Mouse (Mus musculus): ENCODE data around the gene Slc36a2. TPM values are rescaled to one million over a fixed set of nuclear protein-coding genes. Genes with fewer than 3 reads are reported as not detected.

The Slc36a2 gene
- polyA plus RNA-seq, 1 experiment from 2014 or later: 9.2 TPM

DNA sequence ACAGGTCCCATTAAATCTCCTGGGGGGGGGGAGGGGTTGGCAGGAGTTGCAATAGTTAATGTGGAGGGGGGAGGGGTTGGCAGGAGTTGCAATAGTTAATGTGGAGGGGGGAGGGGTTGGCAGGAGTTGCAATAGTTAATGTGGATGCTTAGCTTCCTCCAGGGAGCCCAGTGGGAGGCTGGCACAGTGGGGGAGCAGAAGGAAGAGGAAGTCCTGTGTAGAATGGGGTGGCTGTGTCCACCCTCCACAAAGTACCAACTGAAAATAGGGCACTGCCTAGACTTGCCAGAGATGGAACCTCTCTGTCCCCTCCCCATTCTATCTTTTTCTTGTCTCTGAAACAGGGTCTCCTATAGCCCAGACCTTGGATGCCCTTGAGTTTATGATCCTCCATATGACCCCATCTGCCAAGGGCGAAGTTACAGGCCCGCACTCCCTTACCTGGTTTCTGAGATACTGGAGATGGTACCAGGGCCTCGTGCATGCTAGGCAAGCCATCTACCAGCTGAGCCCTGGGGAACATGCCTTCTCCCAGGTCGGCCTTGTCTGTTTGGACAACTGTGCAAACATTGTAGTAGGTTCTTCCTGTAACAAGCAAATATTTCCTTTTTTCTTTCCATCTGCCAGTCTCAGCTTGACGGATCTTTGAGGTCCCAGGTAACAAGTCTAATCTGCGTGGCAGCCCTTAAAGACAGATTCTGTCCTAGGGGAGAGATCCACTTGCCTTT lies 24.9 kb upstream of the Slc36a2 start:
- WGBS (ENCODE audit: insufficient replicate concordance): 59% methylated on average over 6 of the region's 6 CpGs
- Histone ChIP-seq H3K4me3 (replicated peaks) (no peak overlapping the region), H3K4me1 (replicated peaks) (peaks cover 69% of the 10 kb centered on the region), H3K9ac (no peak overlapping the region), H3K9me3 (replicated peaks) (no peaks in the 10 kb centered on the region), H3K4me2 (peak overlapping the region; percentile 33), H3K27me3 (no peaks in the 10 kb centered on the region), H3K36me3 (peaks cover 13% of the 10 kb centered on the region; the same call in 1 of the 2 replicates), H3K27ac (peak overlapping the region; percentile 76; the same call in 1 of the 2 replicates)
- ATAC-seq (ENCODE audit: low read depth): peak; percentile 21; the same call in 1 of the 2 replicates
- no peak for DNase-seq

DNA sequence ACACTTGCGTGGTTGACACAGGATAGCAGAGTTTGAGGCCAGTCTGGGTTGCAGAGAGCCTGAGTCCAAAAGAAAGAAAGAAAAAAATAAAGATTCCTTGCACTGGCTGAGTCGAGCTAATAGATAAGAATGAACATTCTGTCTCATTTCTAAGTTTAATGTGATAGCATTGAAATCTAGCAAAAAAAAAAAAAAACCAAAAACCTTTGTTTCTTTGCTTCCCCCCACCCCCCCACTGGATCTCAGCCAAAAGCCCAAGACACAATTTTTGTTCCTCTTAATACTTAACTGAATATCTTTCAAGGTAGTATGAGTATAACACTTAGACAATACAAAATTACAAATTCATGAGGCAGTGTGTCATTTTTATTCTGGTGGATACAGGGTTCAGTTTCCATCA lies 24.2 kb upstream of the Slc36a2 start:
- H3K4me2 ChIP-seq: peak overlapping the region; percentile 38; the same call in 1 of the 2 replicates
- ATAC-seq (ENCODE audit: low read depth): no peak
- no peaks in the 10 kb centered on the region for H3K9me3 ChIP-seq (replicated peaks)
- H3K4me1 ChIP-seq (replicated peaks): peaks cover 64% of the 10 kb centered on the region
- DNase-seq: no peak
- H3K9ac ChIP-seq: no peak overlapping the region
- no peak overlapping the region for H3K4me3 ChIP-seq (replicated peaks)
- 39% methylated on average over 2 of the region's 2 CpGs for WGBS (ENCODE audit: insufficient replicate concordance)
- H3K27me3 ChIP-seq: no peaks in the 10 kb centered on the region
- peak overlapping the region; percentile 76 for H3K27ac ChIP-seq
- peaks cover 6% of the 10 kb centered on the region; the same call in 1 of the 2 replicates for H3K36me3 ChIP-seq

DNA sequence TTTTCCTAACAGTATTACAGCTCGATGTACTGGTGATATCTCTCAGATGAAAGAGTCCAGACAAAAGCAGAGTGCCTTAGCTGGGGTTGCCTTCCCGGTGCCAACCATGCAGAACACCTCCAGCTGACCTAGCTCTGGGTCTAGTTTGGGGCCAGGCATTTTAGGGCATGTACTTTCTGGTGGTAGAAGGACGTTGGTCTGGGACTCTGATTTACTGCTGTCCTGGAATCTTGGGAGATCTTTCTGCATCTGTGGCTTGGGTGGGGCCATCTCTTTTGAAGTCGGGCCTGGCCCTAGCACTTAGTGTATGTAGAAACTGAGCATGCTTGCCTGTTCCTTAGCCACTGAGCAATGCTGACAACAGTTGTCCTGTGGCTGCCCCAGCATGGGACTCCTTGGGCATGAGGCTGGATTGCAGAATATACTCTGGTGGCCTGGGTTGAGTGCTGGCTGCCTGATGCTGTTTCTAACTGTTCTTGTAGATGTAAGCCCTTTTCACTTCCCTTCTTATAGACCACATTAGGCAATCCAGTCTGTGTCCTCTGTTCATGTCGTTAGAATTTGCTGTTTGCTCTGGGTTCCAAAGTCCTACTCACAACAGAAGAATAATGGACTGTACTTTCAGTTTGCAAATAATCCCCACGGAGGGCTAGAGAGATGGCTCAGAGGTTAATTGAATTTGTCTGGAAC lies 23.3 kb upstream of the Slc36a2 start:
- H3K4me1 ChIP-seq (replicated peaks): peaks cover 55% of the 10 kb centered on the region
- peak; percentile 13; the same call in 1 of the 2 replicates for ATAC-seq (ENCODE audit: low read depth)
- H3K9me3 ChIP-seq (replicated peaks): no peaks in the 10 kb centered on the region
- no peak overlapping the region for H3K4me3 ChIP-seq (replicated peaks)
- 47% methylated on average over 6 of the region's 6 CpGs for WGBS (ENCODE audit: insufficient replicate concordance)
- no peak for DNase-seq
- H3K27ac ChIP-seq: peak overlapping the region; percentile 76
- H3K9ac ChIP-seq: no peak overlapping the region
- peak overlapping the region; percentile 38 for H3K4me2 ChIP-seq
- H3K36me3 ChIP-seq: 0 out of 2 replicates have a peak, but pooled peaks cover 3% of the 10 kb centered on the region
- H3K27me3 ChIP-seq: no peaks in the 10 kb centered on the region

DNA sequence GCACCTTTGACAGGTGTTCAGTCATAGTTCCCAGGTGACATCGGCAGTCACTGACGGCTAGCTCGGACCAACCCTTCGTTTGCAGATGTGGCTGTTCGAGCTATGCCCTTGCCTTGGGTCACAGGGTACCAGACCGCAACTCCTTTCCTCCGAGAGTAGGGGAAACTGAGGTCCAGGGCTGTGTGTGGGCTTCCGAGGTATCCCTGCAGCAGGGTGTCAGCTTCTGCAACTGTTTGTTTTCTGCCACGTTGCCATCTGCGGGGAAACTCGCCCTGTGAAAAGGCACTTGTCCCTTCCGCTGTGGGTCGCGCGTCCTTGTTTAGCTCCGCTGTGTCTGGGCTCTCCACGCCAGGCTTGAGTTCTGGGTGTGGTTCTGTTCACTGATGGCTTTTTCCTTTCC lies 19.7 kb upstream of the Slc36a2 start:
- ATAC-seq (ENCODE audit: low read depth) (peak; percentile 54), DNase-seq (no peak)
- no peaks in the 10 kb centered on the region for H3K9me3 ChIP-seq (replicated peaks)
- H3K27ac ChIP-seq: no peak overlapping the region
- H3K9ac ChIP-seq: peak overlapping the region; percentile 84
- H3K4me2 ChIP-seq: peak overlapping the region; percentile 91
- H3K36me3 ChIP-seq: 0 out of 2 replicates have a peak, but pooled peaks cover 3% of the 10 kb centered on the region
- peaks cover 29% of the 10 kb centered on the region for H3K4me1 ChIP-seq (replicated peaks)
- peak overlapping the region; percentile 87 for H3K4me3 ChIP-seq (replicated peaks)
- WGBS (ENCODE audit: insufficient replicate concordance): 1% methylated on average over 17 of the region's 17 CpGs
- no peaks in the 10 kb centered on the region for H3K27me3 ChIP-seq

DNA sequence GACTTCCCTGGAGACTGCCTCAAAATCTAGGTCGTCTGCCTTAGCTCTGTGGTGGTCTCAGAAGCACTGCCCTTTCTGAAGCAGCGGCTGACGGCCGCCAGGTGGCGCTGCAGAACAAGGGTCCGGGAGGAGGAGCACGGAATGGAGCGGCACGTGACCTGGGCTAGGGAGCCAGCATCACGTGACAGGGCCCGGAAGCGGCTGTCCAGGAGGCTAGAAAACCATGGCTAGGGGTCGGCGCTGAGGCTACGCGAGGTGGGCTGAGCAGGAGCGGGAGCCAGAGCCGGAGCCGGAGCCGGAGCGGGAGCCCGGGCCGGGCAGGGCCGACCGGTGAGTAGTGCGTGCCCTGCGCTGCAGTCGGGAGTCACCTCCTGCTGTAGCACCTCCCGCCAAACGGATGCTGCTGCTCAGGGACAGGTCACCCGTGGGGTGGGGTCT lies 19.3 kb upstream of the Slc36a2 start, which contains the start of gene Slc36a1:
Slc36a1 (plus strand) TSS at position 192 of the 438 bp plus-strand sequence.
- H3K4me2 ChIP-seq: peak within 1 kb of the TSS; percentile 91
- peak within 1 kb of the TSS; percentile 84 for H3K9ac ChIP-seq
- DNase-seq: peak; percentile 89
- H3K27ac ChIP-seq: no peak within 1 kb of the TSS
- under 1% methylated on average over 31 of the region's 31 CpGs for WGBS (ENCODE audit: insufficient replicate concordance)
- no peaks in the 10 kb centered on the region for H3K9me3 ChIP-seq (replicated peaks)
- peak; percentile 79 for ATAC-seq (ENCODE audit: low read depth)
- peaks cover 27% of the 10 kb centered on the region for H3K4me1 ChIP-seq (replicated peaks)
- H3K4me3 ChIP-seq (replicated peaks): peak within 1 kb of the TSS; percentile 87
- H3K36me3 ChIP-seq: 0 out of 2 replicates have a peak, but pooled peaks cover 3% of the 10 kb centered on the region
- H3K27me3 ChIP-seq: no peaks in the 10 kb centered on the region

DNA sequence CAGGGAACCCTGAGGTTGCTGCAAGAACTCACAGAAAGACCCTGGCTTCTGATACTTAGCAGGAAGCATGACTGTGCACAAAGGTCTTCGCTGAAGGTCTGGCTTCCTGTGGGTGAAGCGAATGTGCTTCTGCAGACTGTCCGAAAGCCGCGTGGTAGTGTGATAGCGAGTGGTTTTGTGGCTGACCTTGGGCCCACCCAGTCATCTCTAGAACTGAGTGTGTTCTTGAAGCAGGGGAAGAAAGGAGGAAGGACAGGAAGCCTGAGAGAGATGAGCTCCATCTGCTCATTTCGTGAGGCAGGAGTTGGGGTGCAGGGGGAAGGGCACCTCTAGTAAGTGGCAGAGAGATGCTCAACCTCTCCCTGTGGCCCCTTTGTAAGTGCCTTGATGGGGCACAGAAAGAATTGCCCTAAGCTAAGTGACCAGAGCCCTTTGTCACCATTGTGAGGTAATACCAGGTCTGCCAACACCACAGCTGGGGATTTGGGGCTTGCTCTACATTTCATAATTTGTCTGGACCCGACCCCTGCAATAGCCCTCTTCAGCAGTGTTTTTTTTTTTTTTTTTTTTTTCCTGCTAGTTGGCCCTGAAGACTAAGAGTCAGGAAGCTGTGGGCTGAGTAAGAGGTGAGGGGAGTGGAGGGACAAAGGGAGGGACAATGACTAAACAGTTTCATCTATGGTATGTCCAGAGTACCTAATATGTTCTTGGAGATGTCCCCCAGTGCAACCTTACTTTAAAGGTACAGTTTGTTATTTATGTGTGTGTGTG lies 13.0 kb upstream of the Slc36a2 start:
- no peaks in the 10 kb centered on the region for H3K36me3 ChIP-seq
- H3K27me3 ChIP-seq: no peaks in the 10 kb centered on the region
- H3K4me3 ChIP-seq (replicated peaks): no peak overlapping the region
- ATAC-seq (ENCODE audit: low read depth) (no peak; the same call in 1 of the 2 replicates), DNase-seq (no peak)
- H3K27ac ChIP-seq: 0 out of 2 replicates have a peak overlapping the region, but pooled peaks have one; percentile 1
- H3K9ac ChIP-seq: no peak overlapping the region
- 8% methylated on average over 8 of the region's 8 CpGs for WGBS (ENCODE audit: insufficient replicate concordance)
- H3K4me1 ChIP-seq (replicated peaks): no peaks in the 10 kb centered on the region; the same call in 1 of the 2 replicates
- H3K4me2 ChIP-seq: no peak overlapping the region
- no peaks in the 10 kb centered on the region for H3K9me3 ChIP-seq (replicated peaks)

DNA sequence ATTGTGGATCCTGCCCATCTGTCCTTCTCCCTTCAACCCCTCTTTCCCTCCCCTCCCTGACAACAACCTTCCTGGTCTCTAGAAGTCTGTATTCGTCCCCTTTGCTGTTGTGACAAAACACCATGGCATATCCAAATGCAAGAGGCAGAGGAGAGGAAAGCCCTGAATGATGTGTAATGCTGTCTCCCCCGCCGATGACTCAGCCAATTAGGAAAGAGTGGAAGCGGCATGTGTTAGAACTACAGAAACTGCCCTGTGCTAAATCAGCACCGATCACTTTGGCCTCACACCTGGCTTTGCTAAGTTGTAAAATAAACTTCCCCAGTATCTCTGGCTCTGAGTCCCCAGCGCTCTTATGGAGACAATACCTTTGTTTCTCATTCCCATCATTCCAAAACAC lies 12.2 kb upstream of the Slc36a2 start:
- H3K36me3 ChIP-seq: no peaks in the 10 kb centered on the region
- no peak overlapping the region for H3K9ac ChIP-seq
- no peak overlapping the region for H3K4me3 ChIP-seq (replicated peaks)
- H3K27me3 ChIP-seq: no peaks in the 10 kb centered on the region
- no peak for ATAC-seq (ENCODE audit: low read depth)
- 27% methylated on average over 6 of the region's 6 CpGs for WGBS (ENCODE audit: insufficient replicate concordance)
- H3K4me2 ChIP-seq: no peak overlapping the region
- 0 out of 2 replicates have a peak overlapping the region, but pooled peaks have one; percentile 1 for H3K27ac ChIP-seq
- DNase-seq: no peak
- H3K9me3 ChIP-seq (replicated peaks): no peaks in the 10 kb centered on the region
- no peaks in the 10 kb centered on the region; the same call in 1 of the 2 replicates for H3K4me1 ChIP-seq (replicated peaks)

DNA sequence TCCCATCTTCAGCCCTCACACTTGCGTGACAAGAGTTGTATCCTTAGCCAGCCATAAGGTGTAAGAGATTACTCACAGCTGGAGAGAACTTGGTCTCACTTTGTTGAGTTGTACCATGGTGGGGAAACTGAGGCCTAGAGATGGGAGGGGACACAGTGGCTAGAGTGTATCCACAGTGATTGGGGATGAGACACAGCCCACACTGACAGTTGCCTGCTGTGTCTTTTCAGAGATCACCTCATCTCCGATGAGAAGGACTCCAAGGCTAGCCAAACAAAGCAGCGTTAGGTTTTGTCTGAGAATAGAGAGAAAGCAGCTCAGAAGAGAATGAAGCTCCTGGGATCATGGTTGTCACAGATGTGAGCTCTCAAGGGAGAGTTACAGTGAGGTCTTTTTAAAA lies 5.3 kb upstream of the Slc36a2 start:
- no peak for DNase-seq
- H3K27me3 ChIP-seq: no peaks in the 10 kb centered on the region

DNA sequence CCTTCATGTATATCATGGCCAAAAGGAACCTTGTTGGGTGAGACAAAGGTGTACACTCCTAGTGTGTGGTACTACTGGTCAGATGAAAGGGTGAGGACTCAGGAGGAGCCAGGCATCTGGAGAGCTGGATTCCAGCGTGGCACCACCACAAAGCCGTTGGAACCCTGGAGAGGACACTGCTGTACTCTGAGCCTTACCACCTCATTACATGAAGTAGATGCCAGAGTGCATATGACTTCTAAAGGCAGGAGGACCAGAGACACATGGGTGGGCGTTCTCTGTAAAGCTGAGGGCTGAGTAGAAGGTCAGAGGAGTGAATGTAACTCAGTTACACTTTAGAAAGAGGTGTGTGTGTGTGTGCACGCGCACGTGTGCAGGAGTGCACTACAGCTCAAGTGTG lies 2.9 kb upstream of the Slc36a2 start:
- H3K36me3 ChIP-seq: no peaks in the 10 kb centered on the region
- no peak overlapping the region for H3K4me3 ChIP-seq (replicated peaks)
- DNase-seq (no peak), ATAC-seq (ENCODE audit: low read depth) (no peak)
- no peak overlapping the region for H3K9ac ChIP-seq
- H3K9me3 ChIP-seq (replicated peaks): no peaks in the 10 kb centered on the region
- H3K27me3 ChIP-seq: no peaks in the 10 kb centered on the region
- peaks cover 7% of the 10 kb centered on the region for H3K4me1 ChIP-seq (replicated peaks)
- H3K4me2 ChIP-seq: no peak overlapping the region
- no peak overlapping the region for H3K27ac ChIP-seq
- WGBS (ENCODE audit: insufficient replicate concordance): 70% methylated on average over 6 of the region's 6 CpGs

More for the DNA sequence above, 5.3 kb upstream of the Slc36a2 start:
- H3K4me2 ChIP-seq: no peak overlapping the region
- no peak overlapping the region for H3K4me3 ChIP-seq (replicated peaks)
- H3K9me3 ChIP-seq (replicated peaks): no peaks in the 10 kb centered on the region
- no peak overlapping the region for H3K9ac ChIP-seq
- WGBS (ENCODE audit: insufficient replicate concordance): 57% methylated on average over 3 of the region's 3 CpGs
- no peak for ATAC-seq (ENCODE audit: low read depth)
- no peaks in the 10 kb centered on the region for H3K36me3 ChIP-seq
- H3K27ac ChIP-seq: no peak overlapping the region
- H3K4me1 ChIP-seq (replicated peaks): no peaks in the 10 kb centered on the region

DNA sequence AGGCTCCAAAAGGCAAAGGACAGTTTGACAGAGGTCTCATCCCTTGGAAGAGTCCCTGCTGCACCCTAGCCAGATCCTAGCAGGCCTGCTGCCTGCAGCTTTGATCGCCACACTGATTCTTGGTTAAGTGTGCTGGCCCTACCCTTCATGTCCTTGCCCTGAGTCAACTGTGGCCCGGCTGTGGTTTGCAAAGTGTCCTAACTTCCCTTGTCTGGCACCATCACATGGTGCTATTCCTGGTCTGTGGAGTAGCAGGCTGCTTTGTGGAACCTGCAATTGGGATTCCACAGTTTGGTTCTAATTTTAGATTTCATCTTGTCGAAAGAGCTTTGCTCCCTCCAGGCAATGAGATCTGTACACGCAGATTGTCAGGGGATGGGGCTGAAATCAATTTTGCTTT lies 2.4 kb upstream of the Slc36a2 start:
- Histone ChIP-seq H3K4me1 (replicated peaks) (peaks cover 7% of the 10 kb centered on the region), H3K36me3 (no peaks in the 10 kb centered on the region), H3K9me3 (replicated peaks) (no peaks in the 10 kb centered on the region), H3K27me3 (no peaks in the 10 kb centered on the region), H3K9ac (no peak overlapping the region), H3K27ac (no peak overlapping the region), H3K4me2 (no peak overlapping the region), H3K4me3 (replicated peaks) (no peak overlapping the region)
- WGBS (ENCODE audit: insufficient replicate concordance): 46% methylated on average over 4 of the region's 4 CpGs
- ATAC-seq (ENCODE audit: low read depth): no peak
- DNase-seq: no peak

DNA sequence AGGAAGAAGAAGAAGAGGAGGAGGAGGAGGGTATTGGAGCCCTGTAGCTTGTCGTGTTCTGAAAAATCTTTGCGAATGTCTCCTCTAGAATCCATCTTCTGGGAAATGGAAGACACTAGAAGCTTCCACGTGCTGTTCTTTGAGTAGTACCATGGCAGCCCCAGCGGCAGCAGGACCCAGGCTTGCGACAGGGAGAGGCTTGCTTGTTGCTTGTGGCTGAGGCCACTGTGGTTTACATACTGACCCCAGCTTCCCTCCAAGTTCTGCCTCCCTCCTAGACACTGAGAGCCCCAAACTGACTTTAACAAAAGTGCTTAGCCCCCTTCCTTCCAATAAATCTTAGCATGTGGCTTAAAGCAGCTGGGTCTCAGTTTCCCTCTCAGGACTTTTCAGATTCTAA lies 631 bp downstream of the Slc36a2 start:
- Histone ChIP-seq H3K4me2 (peak overlapping the region; percentile 46), H3K36me3 (no peaks in the 10 kb centered on the region), H3K9me3 (replicated peaks) (no peaks in the 10 kb centered on the region), H3K4me3 (replicated peaks) (peak overlapping the region; percentile 38), H3K27ac (no peak overlapping the region), H3K27me3 (no peaks in the 10 kb centered on the region), H3K9ac (0 out of 2 replicates have a peak overlapping the region, but pooled peaks have one; percentile 17), H3K4me1 (replicated peaks) (peaks cover 16% of the 10 kb centered on the region)
- WGBS (ENCODE audit: insufficient replicate concordance): 46% methylated on average over 5 of the region's 5 CpGs
- DNase-seq (no peak), ATAC-seq (ENCODE audit: low read depth) (no peak)

Data from liver, embryonic 13.5 days (tissue).